Mouse (Mus musculus) liver, embryonic 14.5 days (tissue): ENCODE measurements around the gene Tbc1d10c.

Experiments
- CTCF ChIP-seq: IDR thresholded peaks from 2 replicates; pipeline ENCODE4 v1.5.1; 2016; ENCODE audit warnings: antibody characterized with exemption, low read depth, control low read depth
- EP300 ChIP-seq: IDR thresholded peaks from 2 replicates; pipeline ENCODE4 v1.6.1; 2016; ENCODE audit warnings: antibody characterized with exemption, low read depth

DNA sequence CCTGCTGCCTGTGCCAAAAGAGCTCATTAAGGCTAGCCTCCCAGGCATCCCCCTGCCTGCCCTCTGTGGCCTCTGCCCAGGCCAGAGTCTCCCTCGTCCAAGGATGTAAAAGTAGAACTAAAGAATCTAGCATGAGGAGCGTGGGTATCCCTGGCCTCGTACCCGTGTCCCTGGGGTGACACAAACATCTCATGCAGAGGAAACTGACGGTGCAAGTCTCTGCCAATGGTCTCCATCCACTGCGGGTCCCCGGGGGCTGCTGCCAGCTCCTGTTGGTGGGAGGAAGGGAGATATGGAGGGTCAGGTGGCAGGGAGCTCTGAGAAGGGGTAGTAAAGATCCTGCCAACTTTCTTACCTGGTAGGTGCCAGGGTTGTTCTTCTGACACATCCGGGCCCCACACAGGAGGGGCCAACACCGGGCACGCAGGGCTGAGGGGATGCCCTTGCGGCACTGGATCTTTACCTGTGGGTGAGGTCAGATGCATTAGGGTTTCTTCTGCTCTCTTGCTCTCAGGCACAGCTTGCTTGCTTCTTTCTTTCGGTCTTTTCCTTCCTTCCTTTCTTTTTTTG lies 1.9 kb downstream of the Tbc1d10c start:
- TF ChIP-seq CTCF (no peak), EP300 (no peak)
